Mouse (Mus musculus) G1E (cell line): Measurements from ENCODE around the gene Slc7a7. TPM values are rescaled to one million over a fixed set of nuclear protein-coding genes. Genes with fewer than 3 reads are reported as not detected.
A peak's percentile ranks its signal among the peaks of the same experiment; 100 is the strongest.

Source experiments
- ATAC-seq: 2 replicates; pipeline ENCODE4 v1.8.0; 2016; ENCODE audit warnings: mild to moderate bottlenecking; ENCODE audit not compliant: insufficient number of reproducible peaks, poor library complexity, low FRiP score, severe bottlenecking; ENCODE audit errors: extremely low read depth
- DNase-seq: peaks from one replicate; pipeline ENCODE4 v3.0.0; 2012; ENCODE audit warnings: low spot score
- H3K27me3 ChIP-seq: 2 replicates; pipeline ENCODE4 v1.6.1; 2012; ENCODE audit warnings: mild to moderate bottlenecking, low read length, inconsistent platforms; ENCODE audit not compliant: insufficient read depth
- H3K36me3 ChIP-seq: replicated peaks from 2 replicates; pipeline ENCODE3; 2012; ENCODE audit warnings: mild to moderate bottlenecking, inconsistent platforms
- H3K4me1 ChIP-seq: 2 replicates; pipeline ENCODE4 v1.6.1; 2012; ENCODE audit warnings: low read depth, low read length, inconsistent platforms, mixed read lengths; ENCODE audit not compliant: insufficient read depth
- H3K4me3 ChIP-seq: 2 replicates; pipeline ENCODE4 v1.5.1; 2012; ENCODE audit warnings: low read depth, mild to moderate bottlenecking, inconsistent platforms, low read length, moderate library complexity, mixed read lengths
- H3K9me3 ChIP-seq: replicated peaks from 2 replicates; pipeline ENCODE4 v1.6.1; 2012; ENCODE audit warnings: inconsistent platforms
- CTCF ChIP-seq: IDR thresholded peaks from 2 replicates; pipeline ENCODE4 v1.5.1; 2012; ENCODE audit warnings: low read depth, low read length, inconsistent platforms, mixed read lengths
- GATA1 ChIP-seq: IDR thresholded peaks from 2 replicates; pipeline ENCODE4 v1.6.1; 2012; ENCODE audit warnings: borderline replicate concordance, low read length, inconsistent platforms, mixed read lengths
- GATA2 ChIP-seq: IDR thresholded peaks from 2 replicates; pipeline ENCODE4 v1.6.1; 2012; ENCODE audit warnings: low read depth, low read length, inconsistent platforms, borderline replicate concordance
- POLR2AphosphoS5 ChIP-seq: IDR thresholded peaks from 2 replicates; pipeline ENCODE4 v1.6.1; 2012; ENCODE audit warnings: low read depth, low read length, inconsistent platforms; ENCODE audit not compliant: insufficient replicate concordance
- TAL1 ChIP-seq: conservative IDR thresholded peaks from 2 replicates; pipeline ENCODE4 v1.6.1; 2012; ENCODE audit warnings: low read depth, low read length, inconsistent platforms, mixed read lengths
- polyA plus RNA-seq: library from polyadenylated mRNA; stranded (reverse); fragments of >175 nt; gene quantifications from 2 replicates; pipeline ENCODE4 v1.2.3, GENCODE M21; 2012
- total RNA-seq, 2 experiments: library from RNA; stranded (forward) in 1 of 2; stranded (reverse) in 1 of 2; fragments of 200-1000 nt in 1 of 2; fragments of >200 nt in 1 of 2; fragmentation: Nextera tagmentation in 1 of 2; gene quantifications; 2 replicates each; pipeline ENCODE4 v1.2.3; 2014 to 2017

Gene Slc7a7
- total and polyA plus RNA-seq, 3 experiments = 0.55 to 6.2 (median 1.1) TPM

- DNase-seq (peak; percentile 22), ATAC-seq (no peak)
- H3K27me3 ChIP-seq = peaks cover 7% of the 10 kb centered on the region
- H3K36me3 ChIP-seq = peaks cover 10% of the 10 kb centered on the region
- no peak overlapping the region for H3K4me3 ChIP-seq
- peaks cover 8% of the 10 kb centered on the region for H3K4me1 ChIP-seq
- no peaks in the 10 kb centered on the region for H3K9me3 ChIP-seq
- TF ChIP-seq CTCF = no peak
- TF ChIP-seq GATA2 = no peak
These were observed 41.7 kb downstream of the Slc7a7 start for GRCm38 (mm10) chr14:54375916-54376315.

- no peaks in the 10 kb centered on the region for H3K9me3 ChIP-seq
- no peak for ATAC-seq
- H3K36me3 ChIP-seq = peaks cover 40% of the 10 kb centered on the region
- peaks cover 4% of the 10 kb centered on the region for H3K27me3 ChIP-seq
- TF ChIP-seq POLR2AphosphoS5 (no peak), GATA1 (no peak), CTCF (no peak), GATA2 (no peak), TAL1 (no peak)
- DNase-seq = no peak
- no peak overlapping the region for H3K4me3 ChIP-seq
- H3K4me1 ChIP-seq = no peaks in the 10 kb centered on the region
These were observed 44.7 kb downstream of the Slc7a7 start for GRCm38 (mm10) chr14:54372923-54373322.

GRCm38 (mm10) chr14:54371460-54371859, 46.1 kb downstream of the Slc7a7 start:
- Histone ChIP-seq H3K4me3 (no peak overlapping the region), H3K4me1 (0 out of 2 replicates have a peak, but pooled peaks cover 2% of the 10 kb centered on the region), H3K27me3 (no peaks in the 10 kb centered on the region), H3K9me3 (no peaks in the 10 kb centered on the region), H3K36me3 (peaks cover 54% of the 10 kb centered on the region)
- no peak for TF ChIP-seq CTCF
- TF ChIP-seq GATA1 = no peak
- TF ChIP-seq TAL1 = no peak
- no peak for TF ChIP-seq GATA2
- DNase-seq = no peak
- no peak for ATAC-seq

- no peak overlapping the region for H3K4me3 ChIP-seq
- H3K27me3 ChIP-seq = no peaks in the 10 kb centered on the region
- no peak for ATAC-seq
- H3K9me3 ChIP-seq = no peaks in the 10 kb centered on the region
- H3K36me3 ChIP-seq = peaks cover 61% of the 10 kb centered on the region
- no peak for TF ChIP-seq POLR2AphosphoS5
- TF ChIP-seq GATA2 = no peak
- TF ChIP-seq CTCF = no peak
- no peak for TF ChIP-seq TAL1
- no peak for TF ChIP-seq GATA1
- DNase-seq = no peak
- 0 out of 2 replicates have a peak, but pooled peaks cover 2% of the 10 kb centered on the region for H3K4me1 ChIP-seq
These were observed 47.0 kb downstream of the Slc7a7 start for GRCm38 (mm10) chr14:54370595-54370994.

GRCm38 (mm10) chr14:54369372-54369771, 48.2 kb downstream of the Slc7a7 start:
- Histone ChIP-seq H3K4me1 (0 out of 2 replicates have a peak, but pooled peaks cover 2% of the 10 kb centered on the region), H3K4me3 (no peak overlapping the region), H3K9me3 (no peaks in the 10 kb centered on the region), H3K36me3 (peaks cover 70% of the 10 kb centered on the region), H3K27me3 (no peaks in the 10 kb centered on the region)
- TF ChIP-seq TAL1 (no peak), GATA1 (no peak), POLR2AphosphoS5 (no peak), CTCF (no peak), GATA2 (no peak)
- no peak for ATAC-seq
- DNase-seq = no peak

DNA sequence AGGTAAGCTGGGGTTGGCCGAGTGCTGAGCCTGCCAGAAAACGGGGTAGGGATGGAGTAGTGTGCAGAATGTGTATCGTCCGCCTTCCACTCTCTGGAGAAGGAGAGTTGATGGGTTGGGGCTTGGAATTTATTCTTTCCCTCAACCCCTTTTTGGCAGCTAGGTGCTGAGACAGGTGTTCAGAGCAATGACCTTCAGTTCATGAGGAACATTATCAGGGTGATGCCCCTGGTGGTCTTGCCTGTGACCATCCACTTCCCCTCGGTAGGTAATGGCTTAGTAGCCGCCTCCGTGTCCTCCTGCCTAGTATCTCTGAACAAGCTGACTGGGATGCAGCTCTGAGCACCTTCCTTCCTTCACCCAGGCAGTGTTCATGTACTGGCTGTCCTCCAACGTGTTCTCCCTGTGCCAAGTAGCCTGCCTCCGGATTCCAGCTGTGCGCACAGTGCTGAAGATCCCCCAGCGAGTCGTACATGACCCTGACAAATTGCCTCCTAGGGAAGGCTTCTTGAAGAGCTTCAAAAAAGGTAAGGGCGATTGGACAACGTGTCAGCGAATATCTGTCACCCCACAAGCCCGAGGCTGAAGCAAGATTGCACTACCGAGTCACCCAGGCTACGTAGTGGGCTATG, 50.0 kb downstream of the Slc7a7 start:
- no peak for TF ChIP-seq GATA1
- no peak for TF ChIP-seq CTCF
- no peak for TF ChIP-seq TAL1
- TF ChIP-seq POLR2AphosphoS5 = no peak
- no peak for TF ChIP-seq GATA2
- Histone ChIP-seq H3K4me3 (no peak overlapping the region), H3K4me1 (peaks cover 7% of the 10 kb centered on the region), H3K9me3 (no peaks in the 10 kb centered on the region), H3K36me3 (peaks cover 83% of the 10 kb centered on the region), H3K27me3 (no peaks in the 10 kb centered on the region)
- DNase-seq (no peak), ATAC-seq (no peak)
